Comparison of ENCODE assay signal across 28 mouse cellular contexts in genomic region chr19:10845454-10845853, GRCm38 (mm10). TPM values are rescaled to one million over a fixed set of nuclear protein-coding genes. Genes with fewer than 3 reads are reported as not detected.
DNase-seq lines count a peak whose midpoint lies in the region; ATAC-seq and TF ChIP-seq lines count a peak whose summit lies in the region.
"Had no signal": no experiment of that assay in that cellular context is flagged by ENCODE, and none has a peak within 500 bp of the region (broad histone marks: within the 10 kb centered on the region; RNA-seq: fewer than 3 reads in every experiment).

No protein-coding gene starts in this region.

- H3K27ac ChIP-seq in liver, postnatal 0 days (ENCODE audit: low read depth), result no peak overlapping the region
- no peak overlapping the region for H3K27ac ChIP-seq in liver, embryonic 11.5 days (ENCODE audit: low read depth, low read length)
- peak overlapping the region; percentile 30; the same call in 1 of the 2 replicates for H3K27ac ChIP-seq in bone marrow, adult 2 months (ENCODE audit: control insufficient read depth, insufficient read depth, low read depth, low read length, poor library complexity)
- H3K27ac ChIP-seq: forebrain, embryonic 10.5 days; heart, adult 2 months; heart, embryonic 10.5 days; heart, embryonic 13.5 days; hindbrain, embryonic 12.5 days had no signal

- no peak for TF ChIP-seq CTCF in liver, postnatal 0 days (IDR thresholded peaks at IDR 0.05; ENCODE audit: low read depth)
- TF ChIP-seq CTCF in bone marrow, adult 2 months (IDR thresholded peaks at IDR 0.05; ENCODE audit: control insufficient read depth, insufficient read depth, low read length), result no peak

- no peak overlapping the region for H3K9ac ChIP-seq in liver, postnatal 0 days (replicated peaks)
- H3K9ac ChIP-seq in liver, embryonic 11.5 days (ENCODE audit: low read depth, low read length), result no peak overlapping the region
- H3K9ac ChIP-seq: heart, embryonic 13.5 days; hindbrain, embryonic 12.5 days; hindbrain, embryonic 15.5 days had no signal

- peak; percentile 20; the same call in 1 of the 2 replicates for ATAC-seq in liver, postnatal 0 days
- ATAC-seq in liver, embryonic 11.5 days (replicated peaks; ENCODE audit: low FRiP score), result no peak
- ATAC-seq in monocyte, adult 5-6 weeks (replicated peaks; ENCODE audit: insufficient number of reproducible peaks, low FRiP score, low TSS enrichment, poor library complexity, severe bottlenecking), result 0 out of 2 replicates have a peak, but pooled peaks have one; percentile 4
- ATAC-seq: forebrain, embryonic 14.5 days had no signal

- 0 out of 2 replicates have a peak overlapping the region, but pooled peaks have one; percentile 36 for H3K4me2 ChIP-seq in liver, postnatal 0 days (ENCODE audit: low read depth, low read length)
- H3K4me2 ChIP-seq in liver, embryonic 11.5 days, result no peak overlapping the region
- H3K4me2 ChIP-seq: heart, embryonic 13.5 days; hindbrain, embryonic 12.5 days; hindbrain, embryonic 15.5 days had no signal

- H3K4me1 ChIP-seq in liver, postnatal 0 days (ENCODE audit: insufficient read depth), result peaks cover 7% of the 10 kb centered on the region
- H3K4me1 ChIP-seq in liver, embryonic 11.5 days (replicated peaks; ENCODE audit: control insufficient read depth, insufficient read depth, low read length), result peaks cover 5% of the 10 kb centered on the region; the same call in 1 of the 2 replicates
- H3K4me1 ChIP-seq in bone marrow, adult 2 months (ENCODE audit: control insufficient read depth, insufficient read depth, low read length), result peaks cover 4% of the 10 kb centered on the region; the same call in 1 of the 2 replicates

- H3K4me3 ChIP-seq in liver, postnatal 0 days (ENCODE audit: low read depth, low read length), result no peak overlapping the region
- no peak overlapping the region for H3K4me3 ChIP-seq in liver, embryonic 11.5 days (ENCODE audit: low read depth, low read length)
- H3K4me3 ChIP-seq in bone marrow, adult 2 months (replicated peaks; ENCODE audit: control insufficient read depth, low read depth, low read length), result no peak overlapping the region
- H3K4me3 ChIP-seq: forebrain, embryonic 10.5 days; heart, adult 2 months; heart, embryonic 10.5 days; heart, embryonic 13.5 days; hindbrain, embryonic 12.5 days; hindbrain, embryonic 15.5 days had no signal

- no peaks in the 10 kb centered on the region for H3K36me3 ChIP-seq in liver, postnatal 0 days (replicated peaks; ENCODE audit: insufficient read depth, low read length)
- no peaks in the 10 kb centered on the region for H3K36me3 ChIP-seq in liver, embryonic 11.5 days (ENCODE audit: control insufficient read depth, insufficient read depth, low read length)
- H3K36me3 ChIP-seq: forebrain, embryonic 10.5 days; heart, embryonic 10.5 days; heart, embryonic 13.5 days; hindbrain, embryonic 12.5 days; hindbrain, embryonic 15.5 days had no signal

- no peak for TF ChIP-seq EP300 in liver, postnatal 0 days (IDR thresholded peaks at IDR 0.05; ENCODE audit: low read depth)

- DNase-seq in liver, postnatal 0 days, result no peak
- no peak for DNase-seq in liver, embryonic 11.5 days (ENCODE audit: low spot score)
- DNase-seq in B cell, adult 2 months, result peak; percentile 51 to 56
- DNase-seq in right cerebral cortex, postnatal 4 days, result no peak
- DNase-seq in kidney, adult 8-10 months, result no peak
- no peak for DNase-seq in kidney, postnatal 25 days
- DNase-seq: adrenal gland, adult 2 months; adrenal gland, postnatal 14 days; cerebellum, adult 11-12 months; cerebellum, adult 8-10 months; cerebellum, postnatal 10 days; cerebellum, postnatal 36 days; embryo, embryonic 11 days; gastrocnemius, postnatal 25 days; heart, adult 2 months had no signal

- WGBS in liver, postnatal 0 days (ENCODE audit: insufficient replicate concordance), result 47% methylated on average over 3 of the region's 3 CpGs
- 75% methylated on average over 3 of the region's 3 CpGs for WGBS in liver, embryonic 11.5 days
- WGBS in bone marrow, adult 2 months, result 48% methylated on average over 3 of the region's 3 CpGs

- H3K9me3 ChIP-seq in liver, postnatal 0 days (ENCODE audit: low read length), result no peaks in the 10 kb centered on the region
- H3K9me3 ChIP-seq in liver, embryonic 11.5 days (ENCODE audit: control insufficient read depth, low read length), result no peaks in the 10 kb centered on the region
- H3K9me3 ChIP-seq: forebrain, embryonic 10.5 days; heart, embryonic 10.5 days; heart, embryonic 13.5 days; hindbrain, embryonic 12.5 days; hindbrain, embryonic 15.5 days had no signal

- no peaks in the 10 kb centered on the region for H3K27me3 ChIP-seq in liver, postnatal 0 days (ENCODE audit: insufficient read depth, low read length)
- peaks cover 13% of the 10 kb centered on the region for H3K27me3 ChIP-seq in liver, embryonic 11.5 days (replicated peaks; ENCODE audit: control insufficient read depth, insufficient read depth, low read length)
- H3K27me3 ChIP-seq: hindbrain, embryonic 15.5 days had no signal

- TF ChIP-seq POLR2A in bone marrow, adult 2 months (IDR thresholded peaks at IDR 0.05; ENCODE audit: borderline replicate concordance, control insufficient read depth, low read depth, low read length), result no peak

RNA-seq across cellular contexts. Expression of gene Slc15a3, which starts 5.9 kb away (rescaled TPM):
- 4.2 and 4.4 TPM in 2 replicates for polyA plus RNA-seq in liver, postnatal 0 days (2015; fragmentation: Nextera tagmentation; extraction: Ambion mirVana)
- polyA plus RNA-seq in liver, embryonic 11.5 days (2014; fragmentation: Nextera tagmentation; extraction: Ambion mirVana), result 1.1 and 1.2 TPM in 2 replicates
- polyA plus RNA-seq in bone marrow, adult 2 months (2011; ENCODE audit: insufficient read depth, insufficient read length, low replicate concordance, missing spikeins), result 9.5 and 19.7 TPM in 2 replicates
- 23.9 to 28.8 TPM (median 26.8 TPM) in 3 replicates for total RNA-seq in monocyte, adult 5-6 weeks (2017)
- total RNA-seq: MEL had no signal

RNA-seq across cellular contexts. Expression of gene Cd6, which starts 15.6 kb away (rescaled TPM):
- polyA plus RNA-seq in liver, postnatal 0 days (2015; fragmentation: Nextera tagmentation; extraction: Ambion mirVana), result 0.11 TPM in 1 of 2 replicates, not detected in the other
- not detected in 2 replicates for polyA plus RNA-seq in liver, embryonic 11.5 days (2014; fragmentation: Nextera tagmentation; extraction: Ambion mirVana)
- polyA plus RNA-seq in bone marrow, adult 2 months (2011; ENCODE audit: insufficient read depth, insufficient read length, low replicate concordance, missing spikeins), result 2.1 TPM in 2 replicates
- total RNA-seq in monocyte, adult 5-6 weeks (2017), result 1.8 to 3.3 TPM (median 2.2 TPM) in 3 replicates
- total RNA-seq: adrenal gland, adult 2 months; gastrocnemius, adult 8-10 months; MEL had no signal
- polyA plus RNA-seq: brain, embryonic 14.5 days; embryonic facial prominence, embryonic 11.5 days; embryonic facial prominence, embryonic 14.5 days; forebrain, embryonic 10.5 days; forebrain, embryonic 14.5 days; heart, embryonic 10.5 days; hindbrain, embryonic 12.5 days had no signal

RNA-seq across cellular contexts. Expression of gene Tmem132a, which starts 24.3 kb away (rescaled TPM):
- polyA plus RNA-seq in liver, postnatal 0 days (2015; fragmentation: Nextera tagmentation; extraction: Ambion mirVana), result 2.0 and 2.1 TPM in 2 replicates
- polyA plus RNA-seq in liver, embryonic 11.5 days (2014; fragmentation: Nextera tagmentation; extraction: Ambion mirVana), result 27.2 and 27.7 TPM in 2 replicates
- 1.4 TPM in 1 of 2 replicates, not detected in the other for polyA plus RNA-seq in bone marrow, adult 2 months (2011; ENCODE audit: insufficient read depth, insufficient read length, low replicate concordance, missing spikeins)
- total RNA-seq in monocyte, adult 5-6 weeks (2017), result 0.58 TPM in 1 of 3 replicates, not detected in the others
- total RNA-seq: MEL had no signal

RNA-seq across cellular contexts. Expression of gene Tmem109, which starts 36.3 kb away (rescaled TPM):
- 12.8 and 13.2 TPM in 2 replicates for polyA plus RNA-seq in liver, postnatal 0 days (2015; fragmentation: Nextera tagmentation; extraction: Ambion mirVana)
- 42.7 and 45.4 TPM in 2 replicates for polyA plus RNA-seq in liver, embryonic 11.5 days (2014; fragmentation: Nextera tagmentation; extraction: Ambion mirVana)
- 5.1 and 11.5 TPM in 2 replicates for polyA plus RNA-seq in bone marrow, adult 2 months (2011; ENCODE audit: insufficient read depth, insufficient read length, low replicate concordance, missing spikeins)
- 32.4 to 64.6 TPM (median 53.0 TPM) in 3 replicates for total RNA-seq in monocyte, adult 5-6 weeks (2017)

RNA-seq across cellular contexts. Expression of gene Prpf19, which starts 49.6 kb away (rescaled TPM):
- polyA plus RNA-seq in liver, postnatal 0 days (2015; fragmentation: Nextera tagmentation; extraction: Ambion mirVana), result 10.2 and 12.7 TPM in 2 replicates
- polyA plus RNA-seq in liver, embryonic 11.5 days (2014; fragmentation: Nextera tagmentation; extraction: Ambion mirVana), result 45.7 and 46.8 TPM in 2 replicates
- polyA plus RNA-seq in bone marrow, adult 2 months (2011; ENCODE audit: insufficient read depth, insufficient read length, low replicate concordance, missing spikeins), result 24.2 and 58.3 TPM in 2 replicates
- 74.0 to 103 TPM (median 96.6 TPM) in 3 replicates for total RNA-seq in monocyte, adult 5-6 weeks (2017)

Comparison
In these comparisons a context has a peak if more than half of its experiments do, and no peak if none do; other contexts are left out.
1. DNase-seq: peak in B cell, adult 2 months (2 of 2); none in liver, postnatal 0 days (single experiment), liver, embryonic 11.5 days (single experiment), right cerebral cortex, postnatal 4 days (single experiment), kidney, adult 8-10 months (0 of 2) and kidney, postnatal 25 days (0 of 2).